Mouse (Mus musculus): ENCODE results near the gene Jak1.

Jak1 gene

DNA sequence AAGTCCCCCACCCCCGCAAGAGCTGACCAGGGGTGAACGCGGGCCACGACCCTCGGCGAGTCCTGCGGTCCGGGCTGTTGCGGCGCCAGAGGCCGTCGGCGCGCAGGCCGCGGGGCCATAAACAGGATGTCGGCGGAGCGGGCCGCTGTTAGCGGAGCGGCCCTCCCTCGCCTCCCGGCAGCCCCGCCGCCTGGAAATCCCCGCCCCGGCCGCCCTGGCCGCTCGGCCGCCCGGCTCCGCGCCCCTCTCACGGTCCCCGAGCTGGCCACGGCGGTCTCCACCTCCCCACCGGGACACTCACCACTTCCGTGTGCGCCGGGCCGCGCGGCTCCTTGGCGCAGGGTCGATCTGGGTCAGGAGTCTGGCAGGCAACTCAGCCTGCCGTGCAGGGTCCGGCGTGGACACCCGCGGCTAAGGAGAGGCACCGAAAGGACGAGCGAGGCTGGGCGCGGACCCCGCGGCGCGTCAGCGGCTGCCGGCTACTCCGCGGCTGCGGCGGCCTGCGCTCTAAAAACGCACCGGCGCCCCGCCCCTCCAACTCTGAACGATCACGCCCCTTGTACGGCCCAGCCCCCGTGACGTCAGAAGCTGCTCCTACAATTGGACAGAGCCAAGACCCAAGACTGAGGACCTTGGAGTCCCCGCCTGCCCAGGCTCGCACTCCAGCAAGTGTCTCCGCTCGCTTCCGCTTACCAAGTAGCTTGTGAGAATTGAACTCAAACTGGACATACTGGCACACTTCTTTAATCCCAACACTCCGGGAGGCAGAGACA is at the start of gene Jak1:
Gene Jak1, minus strand, starts transcription at position 542 of the 773 bp plus-strand sequence.
- DNase-seq (ENCODE audit: low spot score): peak; percentile 94

DNA sequence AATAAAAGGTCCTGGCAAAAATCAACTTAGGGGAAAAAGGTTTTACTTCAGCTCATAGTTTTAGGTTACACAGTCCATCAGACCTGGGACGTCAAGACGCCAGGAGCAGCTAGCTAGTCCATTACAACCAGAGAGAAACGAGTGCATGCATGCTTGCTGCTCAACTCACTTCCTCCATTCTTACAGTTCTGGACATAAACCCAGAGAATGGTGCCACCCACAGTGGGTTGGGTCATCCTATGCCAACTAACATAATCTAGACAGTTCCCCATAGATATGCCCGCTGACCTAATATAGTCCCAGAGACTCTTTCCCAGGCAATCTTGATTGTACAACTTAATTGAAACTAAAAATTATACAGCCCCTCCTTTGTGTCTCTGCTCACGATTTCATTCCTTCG is 47.0 kb upstream of the Jak1 start:
- DNase-seq (ENCODE audit: low spot score): no peak

DNA sequence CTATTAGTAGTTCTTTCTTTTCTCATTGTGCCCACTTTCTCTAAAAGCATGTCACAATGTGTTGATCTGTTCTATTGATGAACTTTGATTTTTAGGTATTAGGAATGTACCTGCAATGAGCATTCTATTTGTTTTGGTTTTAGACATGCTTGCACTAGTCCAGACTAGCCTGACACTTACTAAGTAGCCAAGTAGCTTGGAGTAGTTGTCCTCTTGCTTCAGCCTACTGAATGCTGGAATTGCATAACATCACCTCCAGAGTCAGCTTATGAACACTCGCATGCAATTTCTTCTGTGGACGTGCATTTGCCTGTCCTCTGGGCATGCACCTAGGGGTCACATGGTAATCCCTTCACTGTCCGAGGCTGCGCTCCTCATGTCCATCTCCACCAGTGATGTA is 43.1 kb upstream of the Jak1 start:
- DNase-seq (ENCODE audit: low spot score): no peak

DNA sequence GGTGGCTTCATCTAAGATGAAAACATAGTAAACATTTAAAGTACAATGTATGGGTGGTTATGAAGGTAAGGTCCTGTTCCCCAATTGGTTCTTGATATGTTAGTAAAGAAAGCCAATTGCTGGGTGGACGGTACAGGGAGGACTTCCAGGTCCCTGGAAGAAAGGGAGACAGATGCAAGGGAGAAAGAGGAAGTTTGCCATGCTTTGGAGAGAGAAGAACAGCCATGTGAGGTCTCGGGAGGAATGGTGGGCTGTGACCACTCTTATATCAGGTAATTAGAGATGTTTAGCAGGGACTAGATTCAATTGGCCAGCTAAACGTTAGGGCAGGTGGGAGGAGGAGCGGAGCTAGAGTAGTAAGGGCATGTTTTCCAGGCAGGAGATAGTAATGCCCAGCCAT is 42.2 kb upstream of the Jak1 start:
- DNase-seq (ENCODE audit: low spot score): no peak

DNA sequence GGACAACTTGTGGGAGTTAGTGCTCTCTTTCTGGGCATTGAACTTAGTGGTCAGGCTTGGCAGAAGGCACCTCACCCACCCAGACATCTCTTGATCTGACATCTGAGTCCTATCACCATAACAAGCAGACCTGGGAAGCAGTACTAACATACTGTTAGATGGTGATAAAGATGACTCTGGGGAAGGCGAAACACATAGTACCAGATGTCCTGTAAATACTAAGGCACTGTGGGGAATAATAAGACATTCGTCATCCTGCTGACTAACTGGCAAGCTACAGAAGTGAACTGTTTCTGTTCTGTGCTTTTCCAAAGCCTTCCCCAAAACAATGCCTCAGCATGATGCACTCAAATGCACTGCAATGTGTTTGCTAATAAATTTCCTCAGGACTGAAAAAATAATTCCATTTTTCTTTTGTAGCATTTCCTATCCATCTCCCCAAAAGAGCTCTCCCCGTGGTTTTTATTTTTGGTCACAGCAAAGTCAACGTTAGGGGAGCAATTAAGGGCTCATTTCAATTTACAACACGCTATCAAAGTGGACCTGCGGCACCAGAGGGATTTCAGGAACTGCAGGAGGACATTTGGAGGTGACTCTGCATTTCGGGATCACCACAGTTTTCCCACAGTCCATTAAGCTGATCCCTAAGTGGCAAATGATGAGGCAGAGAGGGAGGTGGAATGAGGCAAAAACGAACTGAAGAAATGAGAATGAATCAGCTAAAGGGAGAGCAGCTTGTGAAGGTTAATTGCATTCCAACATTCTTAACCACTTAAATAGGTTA is 41.2 kb upstream of the Jak1 start:
- DNase-seq (ENCODE audit: low spot score): no peak

DNA sequence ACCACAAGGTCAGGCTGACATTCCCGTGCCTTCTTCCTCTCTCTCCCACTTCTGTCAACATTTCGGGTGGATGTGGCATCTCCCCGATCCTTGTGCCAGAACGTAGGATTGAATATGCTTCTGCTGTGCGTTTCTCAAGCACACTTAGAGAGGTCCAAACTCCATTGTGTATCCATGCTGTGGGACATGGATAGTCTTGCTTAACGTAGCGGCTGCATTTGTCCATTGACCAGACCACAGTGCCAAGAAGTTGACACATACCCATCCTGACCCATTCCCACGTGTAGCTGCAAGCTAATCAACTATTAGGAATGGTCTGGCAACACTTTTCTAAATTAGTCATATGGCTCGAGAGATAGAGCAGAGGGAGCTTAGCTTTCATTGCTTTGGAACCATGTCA is 40.0 kb upstream of the Jak1 start:
- no peak for DNase-seq (ENCODE audit: low spot score)

DNA sequence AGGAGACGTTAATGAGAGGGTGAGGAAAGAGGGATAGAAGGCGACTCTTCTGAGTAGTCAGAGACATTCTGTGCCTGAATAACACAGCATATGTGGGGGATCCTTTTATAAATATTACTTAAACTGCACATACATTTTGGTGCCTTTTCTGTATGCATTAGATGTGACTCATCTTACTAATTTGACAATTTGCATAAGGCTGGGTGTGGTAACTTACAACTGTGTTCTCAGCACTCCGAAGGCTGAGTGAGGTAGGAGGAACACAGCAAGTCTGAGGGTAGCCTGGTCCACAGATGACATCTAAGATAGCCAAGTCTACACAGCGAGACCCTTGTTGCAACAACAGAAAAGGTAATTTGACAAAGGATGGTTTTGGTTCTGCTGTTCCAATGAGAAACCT is 39.0 kb upstream of the Jak1 start:
- no peak for DNase-seq (ENCODE audit: low spot score)

DNA sequence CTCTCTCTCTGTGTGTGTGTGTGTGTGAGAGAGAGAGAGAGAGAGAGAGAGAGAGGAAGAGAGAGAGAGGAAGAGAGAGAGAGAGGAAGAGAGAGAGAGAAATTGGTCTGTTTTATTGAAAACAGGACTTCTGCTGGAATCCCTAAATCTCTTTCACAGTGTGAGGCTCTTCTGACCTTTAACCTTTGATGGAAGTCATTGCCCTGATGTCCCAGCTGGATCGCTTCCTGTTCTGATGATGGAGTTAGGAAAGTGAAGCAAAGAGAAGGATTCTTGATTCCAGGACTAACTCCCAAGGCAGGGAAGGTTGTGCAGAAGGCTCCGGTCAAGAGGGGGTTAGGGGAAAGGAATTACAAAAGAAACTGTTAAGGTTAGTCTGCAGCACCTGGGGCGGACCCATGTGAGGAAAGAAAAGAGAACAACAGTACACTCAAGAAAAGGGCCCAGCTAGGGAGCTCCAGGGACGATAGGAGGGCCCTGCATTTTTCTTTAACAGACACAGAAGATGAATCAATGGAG is 35.4 kb upstream of the Jak1 start:
- no peak for DNase-seq (ENCODE audit: low spot score)

DNA sequence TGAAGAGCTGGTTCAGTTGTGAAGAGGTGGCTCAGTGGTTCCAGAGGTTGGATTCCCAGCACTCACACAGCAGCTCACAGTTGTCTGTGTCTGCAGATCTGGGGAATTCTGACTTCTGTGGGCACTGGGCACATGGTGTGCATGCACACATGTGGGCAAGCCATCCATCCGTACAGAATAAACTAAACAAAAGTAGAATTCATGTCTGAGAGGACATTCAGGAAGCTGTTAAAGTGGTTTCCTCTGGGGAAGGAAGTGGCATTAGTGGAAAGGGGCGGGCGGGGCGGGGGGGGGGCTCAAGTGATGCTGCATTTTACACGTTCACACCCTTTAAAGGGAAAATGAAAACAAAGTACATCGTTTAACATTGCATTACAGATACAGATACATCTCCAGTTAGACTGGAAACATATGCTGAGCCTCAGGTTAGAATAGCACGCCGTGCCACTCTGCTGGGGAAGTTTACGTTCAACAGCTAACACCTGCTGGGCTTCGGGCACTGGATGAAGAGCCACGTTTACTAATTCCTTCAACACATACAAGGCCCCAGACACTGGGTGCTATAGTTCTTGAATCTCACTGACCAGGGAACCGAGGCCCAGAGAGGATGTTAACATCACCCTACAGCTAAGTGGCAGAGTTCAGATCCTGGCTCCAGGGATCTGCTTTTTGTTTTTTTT is 33.4 kb upstream of the Jak1 start:
- DNase-seq (ENCODE audit: low spot score): no peak

DNA sequence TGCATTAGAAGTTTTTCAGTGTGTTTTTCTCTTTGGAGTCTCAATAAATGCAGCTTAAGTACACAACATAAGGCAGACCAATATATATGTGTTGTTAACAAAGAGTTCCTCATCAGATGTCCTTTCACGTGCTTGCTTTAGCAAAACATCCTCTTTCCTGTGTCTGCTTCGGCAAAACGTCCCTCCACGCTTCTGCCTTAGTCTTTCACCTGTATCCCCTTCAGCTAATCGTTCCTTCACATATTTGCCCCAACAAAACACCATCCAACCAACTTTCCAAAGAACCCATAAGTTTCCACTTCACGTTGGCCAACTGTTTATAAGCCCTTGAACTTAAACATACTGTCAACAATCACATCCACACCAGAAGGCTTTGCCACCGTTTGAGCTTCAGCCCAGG is 31.8 kb upstream of the Jak1 start:
- no peak for DNase-seq (ENCODE audit: low spot score)

DNA sequence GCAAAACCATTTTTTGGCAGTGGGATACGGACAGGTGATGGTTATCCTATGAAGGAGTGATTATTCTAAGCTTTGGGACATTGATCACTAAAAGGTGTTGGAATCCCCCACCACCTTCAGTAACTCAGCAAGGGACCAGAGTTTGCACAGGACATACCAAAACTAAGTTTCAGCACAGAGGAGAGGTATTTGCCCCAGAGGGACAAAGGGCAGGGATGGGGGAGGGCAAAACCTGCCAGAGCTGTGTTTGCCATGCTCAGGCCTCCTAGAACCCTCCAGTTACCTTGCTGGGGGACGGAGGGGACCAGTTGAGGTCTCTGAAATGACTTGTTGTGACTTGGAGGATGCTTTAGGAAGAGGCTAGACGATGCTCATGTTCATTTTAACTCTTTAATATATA is 30.7 kb upstream of the Jak1 start:
- no peak for DNase-seq (ENCODE audit: low spot score)

DNA sequence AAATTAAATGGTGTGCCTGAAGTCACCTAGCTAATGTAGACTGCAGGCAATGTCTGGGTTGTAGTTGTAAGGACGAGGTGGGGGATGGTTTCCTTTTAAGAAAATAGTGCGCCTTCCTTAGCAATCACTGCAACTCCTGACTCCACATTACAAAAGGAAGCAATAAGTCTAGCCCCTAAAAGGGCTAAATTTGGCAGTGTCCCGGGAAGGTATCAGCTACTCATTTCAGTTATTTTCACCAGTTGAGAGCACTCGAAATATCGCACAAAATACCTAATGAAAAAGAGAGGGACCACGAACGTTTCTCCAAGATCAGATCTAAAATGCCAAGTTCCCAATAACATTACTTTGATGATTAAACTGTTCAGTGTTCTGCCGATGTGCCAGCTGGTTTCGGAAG is 28.6 kb upstream of the Jak1 start:
- DNase-seq (ENCODE audit: low spot score): no peak

DNA sequence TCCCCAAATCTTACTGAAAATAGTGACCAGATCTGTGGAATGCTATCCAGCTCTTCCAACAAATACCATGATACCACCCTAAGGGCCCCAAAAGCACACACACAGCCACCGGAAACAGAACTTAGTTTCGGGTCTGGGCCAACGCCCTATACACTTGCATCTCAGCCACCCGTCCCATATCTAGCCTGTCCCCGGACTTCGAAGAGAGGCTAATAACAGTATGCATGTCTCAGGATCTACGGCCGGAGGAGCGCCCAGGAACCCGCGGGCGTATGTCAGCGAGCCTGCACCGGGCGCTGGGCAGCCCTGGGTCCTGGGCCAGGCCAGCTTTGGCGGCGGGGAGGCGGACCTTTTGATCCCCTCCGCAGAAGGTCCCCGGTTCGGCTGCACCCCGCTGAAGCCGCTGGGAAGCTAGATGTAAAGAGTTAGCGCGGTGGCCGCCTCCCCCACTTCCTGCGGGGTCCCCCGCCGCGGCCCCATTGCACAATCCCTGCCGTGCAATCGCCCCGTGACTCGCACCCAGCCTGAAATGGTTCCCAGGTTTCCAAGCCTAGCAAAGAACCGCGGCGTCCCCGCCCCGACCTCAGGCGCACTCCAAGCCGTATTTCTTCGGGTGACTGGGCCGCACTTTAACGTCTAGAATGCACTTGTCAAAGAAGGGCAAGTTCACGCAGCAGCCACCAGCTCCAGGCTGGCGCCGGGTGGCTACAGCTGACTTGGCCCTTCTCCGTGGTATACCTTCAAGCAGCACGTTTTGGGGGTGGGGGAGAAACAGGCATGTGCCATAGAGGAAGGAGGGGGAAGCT is 27.9 kb upstream of the Jak1 start:
- no peak for DNase-seq (ENCODE audit: low spot score)

DNA sequence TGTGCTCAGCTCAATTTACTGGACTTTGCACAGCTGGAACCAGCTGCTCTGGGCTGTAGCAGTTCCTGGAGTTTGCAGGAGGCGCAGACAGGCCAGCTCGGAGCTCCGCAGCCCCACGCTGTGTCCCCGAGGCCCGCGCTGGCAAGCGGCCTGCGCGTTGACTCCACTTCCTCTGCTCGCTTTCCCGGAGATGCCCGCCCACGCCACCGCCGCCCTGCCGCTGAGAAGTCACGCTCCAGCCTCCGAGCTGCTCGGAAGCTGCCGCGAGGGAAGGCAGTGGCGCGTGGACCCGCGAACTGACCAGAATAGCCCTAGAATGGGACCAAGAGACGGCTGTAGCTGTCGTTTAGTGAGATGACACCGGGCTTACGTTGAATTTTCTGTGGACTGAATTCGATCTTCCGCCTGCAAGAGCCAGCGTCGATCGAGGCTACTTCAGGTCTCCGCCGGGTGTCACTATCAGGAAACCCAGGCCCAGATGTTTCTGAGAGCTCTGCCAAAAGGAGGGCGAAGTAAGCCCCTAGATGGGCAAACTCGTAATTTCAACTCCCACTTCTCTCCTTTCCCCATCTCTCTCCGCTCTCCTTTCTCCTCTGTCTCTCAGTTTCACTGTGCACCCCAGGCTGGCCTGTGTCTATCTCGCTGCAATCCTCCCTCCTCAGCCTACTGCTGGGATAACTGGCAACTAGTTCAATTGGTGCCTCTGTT is 27.1 kb upstream of the Jak1 start:
- peak; percentile 27 for DNase-seq (ENCODE audit: low spot score)

DNA sequence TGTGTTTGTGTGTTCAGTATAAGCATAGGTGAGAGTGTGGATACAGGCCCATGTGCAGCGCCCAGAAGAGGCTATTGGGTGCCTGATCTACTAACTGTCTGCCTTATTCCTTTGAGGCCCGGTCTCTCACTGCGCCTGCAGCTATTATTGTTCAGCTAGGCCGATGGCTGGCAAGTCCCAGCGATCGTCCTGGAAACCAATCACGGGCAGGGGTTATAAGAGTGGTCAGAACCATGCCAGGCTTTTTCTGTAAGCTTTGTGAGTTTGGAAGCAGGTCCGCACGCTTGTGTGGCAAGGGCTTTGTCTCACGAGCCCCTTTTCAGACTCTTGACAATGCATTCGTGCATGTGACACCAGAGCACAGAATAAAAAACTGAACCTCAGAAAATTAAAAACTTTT is 23.2 kb upstream of the Jak1 start:
- DNase-seq (ENCODE audit: low spot score): no peak

DNA sequence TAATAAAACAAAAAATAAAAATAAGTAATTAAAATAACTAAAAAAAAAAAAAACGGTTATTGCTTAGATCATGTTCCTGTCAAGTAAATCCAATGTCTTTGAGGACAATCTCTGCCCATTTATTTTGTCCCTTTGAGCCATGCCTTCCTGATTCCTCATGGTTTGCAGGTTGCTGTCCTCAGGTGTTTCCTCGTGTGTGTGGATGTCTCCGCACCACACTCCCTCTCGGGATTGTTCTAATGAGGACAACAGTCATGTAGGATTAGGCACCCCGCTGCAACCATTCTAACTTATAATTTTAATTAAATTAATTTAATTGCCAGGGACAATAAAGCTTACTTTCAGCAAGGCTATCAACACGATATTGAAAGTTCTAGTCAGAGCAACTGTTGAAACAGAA is 21.5 kb upstream of the Jak1 start:
- no peak for DNase-seq (ENCODE audit: low spot score)

DNA sequence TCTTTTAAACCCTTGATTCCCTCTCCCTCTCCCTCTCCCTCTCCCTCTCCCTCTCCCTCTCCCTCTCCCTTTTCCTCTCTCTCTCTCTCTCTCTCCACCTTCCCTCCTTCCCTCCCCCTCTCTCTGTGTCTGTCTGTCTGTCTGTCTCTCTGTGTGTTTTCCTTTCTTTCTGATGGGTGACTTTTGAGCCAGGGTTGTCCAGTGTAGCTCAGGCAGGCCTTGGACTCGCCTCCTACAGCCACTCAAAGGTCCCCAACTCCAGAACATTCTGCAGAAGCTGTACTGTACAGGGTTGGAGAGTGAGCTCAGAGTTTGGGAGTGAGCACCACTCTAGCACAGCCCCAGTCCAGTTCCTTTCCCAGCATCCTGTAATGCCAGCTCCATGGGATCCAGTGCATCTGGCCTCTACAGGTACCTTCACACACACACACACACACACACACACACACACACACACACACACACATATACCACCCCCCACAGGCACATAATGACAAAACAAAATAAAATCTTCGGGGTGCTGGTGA is 20.9 kb upstream of the Jak1 start:
- DNase-seq (ENCODE audit: low spot score): no peak

DNA sequence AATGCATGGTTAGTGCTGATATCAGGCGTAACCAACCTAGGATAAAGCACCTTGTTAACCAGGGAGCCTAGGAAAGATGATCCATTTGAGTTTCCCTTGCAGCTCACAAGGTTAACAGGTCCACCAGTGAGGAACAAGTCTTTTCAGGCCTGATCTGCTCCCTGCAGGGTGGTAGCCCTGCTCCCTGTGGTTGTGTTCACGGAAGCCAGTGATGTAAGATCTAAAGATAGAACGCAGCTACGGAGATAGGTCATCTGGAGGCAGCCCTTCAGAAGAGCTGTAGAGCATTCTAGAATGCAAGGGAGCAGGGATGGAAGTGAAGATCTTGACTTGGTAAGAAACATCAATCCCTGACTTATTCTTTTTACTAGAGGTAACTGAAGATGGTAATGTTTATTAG is 18.9 kb upstream of the Jak1 start:
- no peak for DNase-seq (ENCODE audit: low spot score)

DNA sequence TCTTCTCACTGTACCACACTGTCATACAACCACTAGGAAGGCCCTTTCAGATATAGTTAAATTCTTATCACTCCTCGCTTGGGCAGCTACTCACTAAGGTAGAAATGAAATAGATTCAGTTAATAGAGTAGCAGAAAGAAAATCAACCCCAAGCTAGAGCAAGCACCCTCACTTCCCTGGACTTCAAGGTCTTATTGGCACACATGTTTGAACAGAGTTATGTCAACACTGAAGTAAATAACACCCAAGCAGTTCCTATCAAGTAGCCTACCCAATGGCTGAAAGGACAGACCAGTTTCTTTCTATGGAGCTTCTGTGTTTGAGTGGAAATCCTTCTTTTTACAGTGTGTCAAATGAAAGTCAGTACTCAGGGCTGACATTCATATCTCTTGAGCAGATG is 17.2 kb upstream of the Jak1 start:
- no peak for DNase-seq (ENCODE audit: low spot score)

DNA sequence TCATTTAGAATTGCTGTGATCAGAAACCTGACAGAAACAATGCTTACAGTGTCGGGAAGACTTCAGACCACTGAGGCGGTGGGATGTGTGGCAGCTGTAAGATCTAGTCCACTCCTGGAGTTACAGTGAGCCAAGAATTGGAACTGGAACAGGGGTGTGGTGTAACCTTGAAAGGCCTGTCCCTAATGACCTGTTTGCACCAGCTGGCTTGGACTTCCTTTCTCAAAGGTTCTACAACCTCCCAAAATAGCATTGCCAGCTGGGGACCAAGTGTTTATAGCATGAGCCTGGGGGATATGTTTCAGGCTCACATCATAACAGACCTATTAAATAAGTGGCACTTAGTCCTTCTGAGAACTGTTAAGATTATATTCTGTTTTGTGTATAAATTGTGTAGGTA is 15.0 kb upstream of the Jak1 start:
- no peak for DNase-seq (ENCODE audit: low spot score)

DNA sequence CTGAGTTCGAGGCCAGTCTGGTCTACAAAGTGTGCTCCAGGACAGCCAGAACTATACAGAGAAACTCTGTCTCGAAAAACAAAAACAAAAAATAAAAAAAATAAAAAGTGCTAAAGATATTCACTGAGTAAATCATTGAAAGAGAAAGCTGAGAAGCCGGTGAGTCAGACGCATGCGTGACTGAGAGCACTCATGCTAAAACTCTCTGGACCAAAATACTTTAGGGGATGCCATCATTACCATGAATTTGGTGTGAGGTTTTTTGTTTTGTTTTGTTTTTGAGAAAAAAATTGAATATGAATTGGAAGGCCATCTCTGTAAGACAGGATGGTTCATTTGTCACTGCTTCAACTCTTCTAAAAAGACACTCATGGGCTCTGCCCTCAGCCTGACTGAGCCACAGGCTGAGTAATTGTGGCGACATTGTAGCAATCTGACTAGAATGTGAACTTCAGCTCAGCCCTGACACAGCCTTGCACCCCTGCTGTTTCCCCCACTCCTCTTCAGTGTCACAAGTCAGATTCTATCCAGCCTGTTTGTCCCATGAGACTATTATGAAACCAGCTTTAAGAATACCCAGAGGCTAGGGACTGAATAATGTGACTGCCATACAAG is 11.5 kb upstream of the Jak1 start:
- DNase-seq (ENCODE audit: low spot score): no peak
